Mouse (Mus musculus): Measurements from ENCODE around the gene Slc2a2.

The Slc2a2 gene

DNA sequence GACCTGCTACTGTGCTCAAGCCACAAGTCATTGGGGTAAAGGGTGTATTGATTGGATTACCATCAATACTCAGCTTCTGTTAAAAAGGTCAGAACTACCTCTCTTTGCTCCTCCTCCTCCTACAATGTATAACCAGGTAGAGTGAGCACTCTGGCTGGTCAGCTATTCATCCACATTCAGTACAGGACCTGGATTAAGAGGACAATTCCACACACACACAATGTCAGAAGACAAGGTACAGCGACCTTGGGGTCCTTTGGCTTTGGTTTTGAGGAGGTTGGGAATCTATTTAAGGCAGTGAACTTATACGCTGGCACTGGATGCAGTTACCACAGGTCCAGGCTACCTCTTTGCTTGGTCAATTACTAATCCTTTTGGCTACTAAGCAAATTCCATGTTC lies at the start of gene Slc2a2:
Gene Slc2a2 (plus strand): TSS at position 107 of the 400 bp plus-strand sequence.
- peak; percentile 57 for DNase-seq

DNA sequence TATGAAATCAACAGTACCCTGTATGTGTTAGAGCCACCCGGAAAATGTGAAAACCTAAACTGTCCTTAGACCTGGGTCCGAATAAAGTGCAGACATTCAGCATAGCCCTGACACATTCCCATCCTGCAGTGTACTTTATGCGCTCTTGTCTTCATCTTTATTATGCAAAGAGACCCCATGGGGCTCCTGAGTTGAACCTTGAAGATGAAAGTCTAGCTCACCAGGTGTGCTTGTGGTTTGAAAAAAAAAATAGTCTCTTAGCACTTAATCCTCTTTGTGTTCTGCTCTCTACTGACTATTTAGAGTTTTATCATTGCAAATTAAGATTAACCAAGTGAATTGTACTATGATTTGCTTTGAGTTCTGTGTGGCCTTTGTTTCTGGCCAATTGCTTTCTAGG lies 45.1 kb upstream of the Slc2a2 start:
- DNase-seq = no peak

DNA sequence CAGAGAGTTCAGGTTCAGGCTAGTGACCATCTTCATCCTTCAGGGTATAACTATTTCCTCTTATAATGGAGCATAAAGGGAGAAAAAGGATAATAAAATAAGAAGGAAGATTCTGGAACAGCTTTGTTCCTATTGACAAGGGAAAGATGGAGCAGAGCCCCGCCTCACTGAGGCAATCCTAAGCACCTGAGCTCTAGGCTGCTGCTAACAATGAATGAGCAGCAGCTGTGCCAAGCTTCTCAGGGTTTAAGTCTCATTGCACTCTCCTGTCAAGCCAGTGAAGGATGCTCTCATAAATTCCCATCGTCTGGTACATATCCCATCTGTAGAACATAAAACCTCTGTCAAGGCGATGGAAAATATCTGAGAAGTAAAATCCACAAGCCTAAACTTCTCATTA lies 44.7 kb upstream of the Slc2a2 start:
- no peak for DNase-seq

DNA sequence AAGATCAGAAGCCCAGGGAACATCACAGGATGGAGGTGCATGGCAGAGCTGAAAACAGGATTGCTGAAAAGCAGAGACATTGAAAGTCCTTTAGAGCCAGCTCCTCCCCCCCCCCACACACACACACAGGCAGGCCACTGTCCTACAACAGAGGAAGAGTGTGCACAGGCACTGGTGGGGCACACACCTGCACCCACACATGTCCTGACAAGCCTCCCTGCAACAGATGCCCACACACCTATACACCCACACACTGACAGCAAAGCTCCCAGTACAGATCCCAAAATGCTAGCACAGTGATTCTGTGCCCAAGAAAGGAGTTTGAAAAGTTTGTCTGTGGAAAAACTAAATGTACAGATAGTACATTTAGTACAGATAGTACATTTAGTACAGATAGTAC lies 43.0 kb upstream of the Slc2a2 start:
- DNase-seq = no peak

- no peak for DNase-seq
Observed at GRCm38 (mm10) chr3:28658349-28658748, 39.4 kb upstream of the Slc2a2 start.

- DNase-seq = no peak
Observed at GRCm38 (mm10) chr3:28680851-28681250, 16.9 kb upstream of the Slc2a2 start.

GRCm38 (mm10) chr3:28681866-28682265 lies 15.8 kb upstream of the Slc2a2 start:
- no peak for DNase-seq

DNA sequence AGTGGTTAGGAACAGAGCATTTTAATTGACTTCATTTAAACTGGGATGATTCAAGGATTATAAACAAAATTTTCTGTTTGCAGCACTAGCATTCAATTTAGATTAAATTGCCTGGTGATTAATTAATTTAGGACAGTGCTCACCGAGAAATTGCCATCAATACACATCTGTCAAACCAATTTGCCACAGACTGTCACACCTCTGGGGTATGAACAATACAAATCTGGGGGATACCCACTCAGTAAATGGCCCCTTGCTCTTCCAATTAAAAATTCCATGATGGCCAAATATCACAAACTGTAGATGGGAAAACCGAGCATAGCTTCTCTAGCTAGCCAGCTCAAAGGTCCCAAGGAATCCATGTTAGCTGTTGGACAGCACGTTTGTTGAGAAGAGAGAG lies 15.3 kb upstream of the Slc2a2 start:
- no peak for DNase-seq

GRCm38 (mm10) chr3:28685510-28685909 lies 12.2 kb upstream of the Slc2a2 start:
- no peak for DNase-seq

GRCm38 (mm10) chr3:28694811-28695210 lies 2.9 kb upstream of the Slc2a2 start:
- DNase-seq = no peak

DNA sequence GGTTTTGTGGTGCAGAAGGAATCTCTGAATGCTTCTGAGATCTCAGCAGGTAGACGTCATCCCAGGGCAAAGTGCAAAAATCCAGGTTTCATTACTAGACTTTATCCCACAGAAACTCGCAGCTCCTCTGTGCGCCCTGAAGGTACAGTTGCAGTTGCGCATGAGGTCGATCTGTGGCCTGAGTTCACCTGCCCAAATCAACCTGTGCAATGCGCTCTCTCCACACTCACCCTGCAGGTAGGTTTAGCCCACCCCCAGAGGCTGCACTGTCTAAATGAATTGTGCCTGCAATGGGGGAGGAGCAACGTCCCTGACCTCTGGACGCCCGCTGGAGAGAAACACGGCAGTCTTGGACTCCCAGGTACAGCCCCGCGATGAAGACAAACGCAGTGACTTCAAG lies 2.1 kb upstream of the Slc2a2 start:
- DNase-seq = peak; percentile 61

DNA sequence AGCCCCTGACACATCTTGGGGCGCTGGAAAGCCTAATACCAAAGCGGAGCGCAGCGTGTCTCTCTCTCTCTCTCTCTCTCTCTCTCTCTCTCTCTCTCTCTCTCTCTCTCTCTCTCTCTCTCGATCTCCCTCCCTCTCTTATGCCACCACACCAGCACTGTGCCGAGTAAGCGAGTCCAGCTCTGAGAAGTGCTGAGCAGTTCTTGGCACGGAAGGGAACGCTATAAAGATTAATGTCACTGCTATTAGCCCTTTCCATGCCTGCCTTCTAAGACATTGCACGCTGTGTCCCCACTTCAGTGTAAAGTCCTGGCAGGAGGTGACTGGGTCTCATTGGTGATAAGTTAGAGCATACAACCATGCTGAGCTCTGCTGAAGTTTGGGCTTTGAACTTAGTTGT lies 1.5 kb upstream of the Slc2a2 start:
- peak; percentile 39 for DNase-seq

DNA sequence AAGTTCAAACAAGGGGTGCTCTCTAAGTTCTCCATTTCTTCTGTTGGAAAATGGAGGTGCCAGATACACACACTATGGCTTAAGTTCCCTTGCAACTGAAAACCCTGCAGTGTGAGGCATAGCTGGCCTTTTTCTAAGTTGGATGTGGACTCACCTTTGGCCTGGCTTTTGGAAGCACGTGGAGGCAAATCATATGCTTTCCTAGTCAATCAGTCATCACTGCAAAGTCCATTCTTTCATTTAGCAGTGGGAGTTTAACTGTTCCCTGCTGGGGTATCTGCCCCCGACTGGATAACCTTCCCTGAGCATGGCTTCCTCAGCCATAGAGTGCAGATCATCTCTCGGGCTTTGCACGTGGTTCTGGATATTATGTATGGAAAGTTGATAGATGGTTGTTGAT lies 1.9 kb downstream of the Slc2a2 start:
- DNase-seq = peak; percentile 45

GRCm38 (mm10) chr3:28705522-28706137 lies 7.9 kb downstream of the Slc2a2 start:
- peak; percentile 57 for DNase-seq

DNA sequence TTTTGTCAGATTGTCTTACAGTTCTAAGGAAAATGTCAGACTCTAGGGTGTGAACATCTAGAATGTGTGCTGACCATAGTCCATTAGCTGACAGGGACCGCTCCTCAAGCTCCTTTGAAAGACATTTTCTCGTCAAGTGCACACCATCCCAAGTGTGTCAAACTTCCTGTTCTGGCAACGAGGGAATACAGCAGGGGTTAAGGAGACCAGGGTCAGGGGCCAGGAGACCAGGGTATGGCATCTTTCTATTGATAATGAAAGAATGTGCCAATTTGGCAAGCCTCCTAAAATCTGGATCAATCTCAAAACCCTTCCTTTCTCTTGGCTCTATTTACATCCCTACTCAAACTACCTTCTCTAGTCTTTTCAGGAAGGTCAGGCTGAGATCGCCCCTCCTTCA lies 9.0 kb downstream of the Slc2a2 start:
- DNase-seq = no peak

DNA sequence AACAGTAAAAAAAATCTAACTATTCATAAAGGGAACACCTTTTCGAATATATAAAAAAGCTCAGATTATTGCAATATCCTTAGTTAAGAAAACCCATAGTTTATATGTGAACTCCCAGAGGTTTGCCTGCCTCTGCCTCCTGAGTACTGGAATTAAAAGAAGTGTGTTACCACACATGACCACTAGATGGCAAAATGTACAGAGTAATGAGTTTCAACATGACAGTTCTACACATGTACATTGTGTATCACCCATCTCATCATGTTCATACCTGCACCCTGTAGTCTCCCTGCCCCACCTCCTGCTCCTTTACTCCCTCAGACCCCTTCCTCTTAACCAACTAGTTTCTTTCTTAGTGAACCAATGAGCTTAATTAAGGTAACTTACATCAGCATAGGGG lies 12.0 kb downstream of the Slc2a2 start:
- DNase-seq = no peak

DNA sequence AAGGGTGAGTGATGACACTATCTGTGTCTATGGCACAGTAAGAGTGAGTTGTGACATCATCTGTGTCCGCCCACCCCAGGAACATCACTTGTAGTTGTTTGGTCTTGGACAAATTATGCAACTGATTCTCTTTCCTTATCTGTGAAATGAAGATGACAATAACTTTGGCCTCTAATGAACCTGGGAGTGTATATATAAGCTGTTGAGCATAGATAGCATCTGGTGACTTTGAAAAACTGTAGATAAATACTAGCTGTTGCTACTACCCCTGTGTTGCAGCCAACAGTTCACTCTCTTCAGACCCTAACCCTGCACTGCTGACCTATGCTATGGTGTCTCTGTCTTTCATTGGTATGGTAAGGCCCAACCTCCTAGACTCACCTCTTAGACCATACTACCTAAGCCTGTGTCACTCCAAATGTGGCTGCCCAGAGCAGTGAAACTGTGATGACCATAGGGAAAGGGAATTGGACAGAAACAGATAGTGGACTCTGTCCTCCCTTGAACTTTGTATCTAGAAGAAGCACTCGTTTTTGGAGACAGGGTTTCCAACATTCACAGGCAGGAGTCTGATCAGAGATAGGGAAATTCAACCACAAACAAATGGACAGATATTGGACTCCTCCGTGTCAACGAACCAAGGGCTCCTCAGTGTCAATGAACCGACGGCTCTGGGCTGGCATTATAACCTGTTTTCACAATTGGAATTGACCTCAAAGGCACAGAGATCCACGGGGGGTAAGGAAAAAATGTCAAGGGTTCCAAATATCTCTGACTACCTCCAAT lies 16.4 kb downstream of the Slc2a2 start:
- DNase-seq = no peak

DNA sequence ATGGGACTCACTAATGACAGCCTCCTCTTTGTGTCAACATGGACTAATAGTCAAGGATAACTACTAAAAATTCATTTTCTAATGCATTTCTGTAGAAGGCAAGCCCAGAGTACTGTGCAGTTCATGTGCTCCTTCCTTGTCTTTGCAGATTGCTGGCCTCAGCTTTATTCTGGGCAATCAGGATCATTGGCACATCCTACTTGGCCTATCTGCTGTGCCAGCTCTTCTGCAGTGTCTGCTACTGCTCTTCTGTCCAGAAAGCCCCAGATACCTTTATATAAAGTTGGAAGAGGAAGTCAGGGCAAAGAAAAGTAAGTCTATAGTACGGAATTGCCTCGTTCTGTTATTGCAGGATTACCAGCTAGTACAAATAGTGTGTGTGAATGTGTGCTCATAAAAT lies 20.8 kb downstream of the Slc2a2 start:
- no peak for DNase-seq

- no peak for DNase-seq
Observed at GRCm38 (mm10) chr3:28721218-28721617, 23.5 kb downstream of the Slc2a2 start.

- peak; percentile 34 for DNase-seq
Observed at GRCm38 (mm10) chr3:28721838-28722237, 24.1 kb downstream of the Slc2a2 start.

- DNase-seq = no peak
Observed at GRCm38 (mm10) chr3:28722531-28722930, 24.8 kb downstream of the Slc2a2 start.

- DNase-seq = no peak
Observed at GRCm38 (mm10) chr3:28723534-28723933, 25.8 kb downstream of the Slc2a2 start.

DNA sequence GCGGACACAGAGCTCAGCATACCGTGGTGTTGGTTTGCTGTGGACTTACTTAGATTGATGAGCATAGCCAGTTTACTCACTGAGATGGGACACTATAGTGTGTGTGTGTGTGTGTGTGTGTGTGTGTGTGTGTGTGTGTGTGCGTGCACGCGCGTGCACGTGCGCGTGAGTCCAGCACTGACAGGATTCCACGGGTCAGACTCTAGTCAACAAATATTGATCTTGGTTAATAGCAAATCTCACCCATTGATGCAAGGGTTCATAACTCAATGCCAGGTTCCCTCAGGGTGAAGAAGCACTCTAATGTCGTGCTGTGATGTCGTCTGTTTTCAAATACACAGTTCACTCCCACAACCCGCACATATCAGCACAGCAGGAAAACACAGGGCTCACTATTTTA lies 27.5 kb downstream of the Slc2a2 start:
- DNase-seq = no peak

- no peak for DNase-seq
Observed at GRCm38 (mm10) chr3:28726356-28726755, 28.7 kb downstream of the Slc2a2 start.

DNA sequence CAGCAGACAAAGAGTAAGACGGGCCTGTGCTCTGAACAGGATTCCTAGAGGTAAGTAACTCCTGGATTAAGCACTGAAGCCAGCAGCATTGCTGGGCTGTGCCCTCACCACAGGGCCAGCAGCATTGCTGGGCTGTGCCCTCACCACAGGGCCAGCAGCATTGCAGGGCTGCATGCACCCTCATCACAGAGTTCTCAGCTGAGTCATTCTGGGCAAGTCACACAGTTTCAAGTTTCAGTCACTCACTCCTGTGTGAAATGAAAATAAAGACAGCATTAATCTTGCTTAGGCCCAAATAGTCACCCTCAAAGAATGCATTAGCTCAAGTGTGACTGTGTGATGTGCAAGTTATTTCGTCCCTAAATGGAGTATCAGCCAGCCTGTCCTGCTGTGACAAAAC lies 37.0 kb downstream of the Slc2a2 start:
- DNase-seq = no peak

Measured in kidney, adult 18-20 months (tissue).